Mouse (Mus musculus) layer of hippocampus, postnatal 25 days (tissue): ENCODE data around the gene Gm28635. TPM values are rescaled to one million over a fixed set of nuclear protein-coding genes. Genes with fewer than 3 reads are reported as not detected.

ENCODE experiments used
- DNase-seq, 2 experiments: peaks; one replicate each; pipeline ENCODE4 v3.0.0; 2022; ENCODE audit warnings: mixed read lengths in 2 of 2, low spot score in 1 of 2; ENCODE audit errors: extremely low spot score in 1 of 2
- total RNA-seq, 2 experiments: library from RNA; stranded (reverse); gene quantifications; 2 replicates each; pipeline ENCODE4 v1.2.3; 2021

Gm28635 gene
- total RNA-seq, 2 experiments from 2014 or later = 1.1 TPM; not detected in 1

- DNase-seq = no peak
Observed at GRCm38 (mm10) chr2:84640833-84641232, 37.0 kb downstream of the Gm28635 start.

- no peak for DNase-seq
Observed at GRCm38 (mm10) chr2:84638428-84639220, 39.2 kb downstream of the Gm28635 start.

GRCm38 (mm10) chr2:84637452-84638165 lies 40.2 kb downstream of the Gm28635 start:
- DNase-seq = no peak

GRCm38 (mm10) chr2:84636231-84636741 lies 41.6 kb downstream of the Gm28635 start:
- no peak for DNase-seq

- peak; percentile 32 to 60 for DNase-seq
Observed at GRCm38 (mm10) chr2:84635611-84636010, 42.2 kb downstream of the Gm28635 start.

- DNase-seq = no peak
Observed at GRCm38 (mm10) chr2:84634934-84635482, 42.8 kb downstream of the Gm28635 start.

- DNase-seq = no peak
Observed at GRCm38 (mm10) chr2:84634006-84634405, 43.8 kb downstream of the Gm28635 start.

DNA sequence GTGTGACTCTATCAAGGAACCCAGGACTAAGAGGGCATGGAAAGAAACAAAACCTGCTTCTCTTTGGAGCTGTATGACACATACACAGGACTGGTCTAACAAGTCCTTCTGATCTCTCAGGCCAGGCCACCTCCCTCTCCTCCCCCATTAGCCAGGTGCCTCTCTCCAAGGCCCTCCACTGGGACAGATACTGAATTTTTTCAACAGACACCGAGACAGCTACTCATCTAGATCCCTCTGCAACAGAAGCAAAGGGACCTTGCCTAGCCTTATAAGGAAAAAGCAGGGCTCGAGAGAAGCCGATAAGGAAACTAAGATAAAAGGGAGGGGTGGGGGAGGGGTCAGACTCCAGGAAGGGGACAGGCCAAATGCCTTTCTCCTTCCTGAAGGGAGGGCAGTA lies 44.8 kb downstream of the Gm28635 start:
- DNase-seq = no peak

DNA sequence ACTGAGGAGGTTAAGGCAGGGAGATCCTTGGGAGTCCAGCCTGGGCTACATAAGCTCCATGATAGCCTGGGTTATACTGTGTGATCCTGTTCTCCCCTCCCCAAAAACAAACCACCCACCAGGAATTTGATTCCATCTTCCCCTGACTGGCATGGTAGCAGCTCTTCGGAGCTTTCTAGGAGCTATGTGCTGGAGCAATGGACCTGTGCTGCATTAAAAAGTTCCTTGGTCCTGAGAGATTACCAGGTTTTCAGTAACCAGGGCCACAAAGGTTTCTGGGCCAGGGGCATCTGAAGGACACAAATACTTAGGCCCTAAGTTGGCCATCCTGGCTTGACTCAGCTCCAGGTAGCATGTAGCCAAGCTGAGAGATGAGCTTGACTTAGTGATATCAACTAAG lies 45.8 kb downstream of the Gm28635 start:
- no peak for DNase-seq

DNA sequence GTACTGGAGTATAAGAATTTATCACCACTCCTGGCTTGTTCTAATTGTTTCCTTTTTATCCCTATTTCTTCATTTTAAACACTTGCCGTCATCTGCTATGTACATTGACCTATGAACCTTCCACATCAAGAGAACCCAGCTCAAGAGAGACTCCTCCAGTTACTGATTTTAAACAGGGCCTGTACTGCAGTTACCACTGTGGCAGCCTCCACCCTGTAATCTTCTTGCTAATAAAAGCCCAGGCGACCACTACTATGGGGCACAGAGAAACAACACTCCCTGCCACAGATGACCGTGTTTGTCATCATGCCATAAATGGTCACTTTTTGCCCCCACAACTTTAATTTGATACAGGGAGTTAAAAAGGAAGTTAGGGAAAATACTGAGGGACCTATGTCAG lies 50.8 kb downstream of the Gm28635 start:
- DNase-seq = no peak

GRCm38 (mm10) chr2:84626366-84626975 lies 51.4 kb downstream of the Gm28635 start:
- no peak for DNase-seq

- no peak for DNase-seq
Observed at GRCm38 (mm10) chr2:84624201-84624600, 53.6 kb downstream of the Gm28635 start.

GRCm38 (mm10) chr2:84623428-84624119 lies 54.3 kb downstream of the Gm28635 start:
- DNase-seq = no peak

DNA sequence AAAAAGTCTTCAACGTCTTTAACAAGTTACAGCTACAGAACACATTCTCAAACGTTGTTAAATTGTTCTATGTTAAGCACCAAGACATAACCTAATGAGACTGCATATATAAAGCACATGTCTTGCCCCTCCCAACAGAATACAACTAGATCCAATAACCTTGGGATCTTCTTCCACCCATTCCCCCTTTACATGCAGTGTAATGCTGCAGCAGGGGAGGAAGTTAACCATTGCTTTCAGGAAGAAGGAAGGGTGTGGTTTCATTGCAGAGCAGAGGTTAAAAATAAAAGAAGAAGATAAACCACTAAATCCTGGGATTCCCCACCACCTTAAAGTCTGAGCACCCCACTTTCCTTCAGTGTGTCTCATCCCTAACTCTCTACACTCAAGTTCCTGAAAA lies 55.2 kb downstream of the Gm28635 start:
- no peak for DNase-seq

DNA sequence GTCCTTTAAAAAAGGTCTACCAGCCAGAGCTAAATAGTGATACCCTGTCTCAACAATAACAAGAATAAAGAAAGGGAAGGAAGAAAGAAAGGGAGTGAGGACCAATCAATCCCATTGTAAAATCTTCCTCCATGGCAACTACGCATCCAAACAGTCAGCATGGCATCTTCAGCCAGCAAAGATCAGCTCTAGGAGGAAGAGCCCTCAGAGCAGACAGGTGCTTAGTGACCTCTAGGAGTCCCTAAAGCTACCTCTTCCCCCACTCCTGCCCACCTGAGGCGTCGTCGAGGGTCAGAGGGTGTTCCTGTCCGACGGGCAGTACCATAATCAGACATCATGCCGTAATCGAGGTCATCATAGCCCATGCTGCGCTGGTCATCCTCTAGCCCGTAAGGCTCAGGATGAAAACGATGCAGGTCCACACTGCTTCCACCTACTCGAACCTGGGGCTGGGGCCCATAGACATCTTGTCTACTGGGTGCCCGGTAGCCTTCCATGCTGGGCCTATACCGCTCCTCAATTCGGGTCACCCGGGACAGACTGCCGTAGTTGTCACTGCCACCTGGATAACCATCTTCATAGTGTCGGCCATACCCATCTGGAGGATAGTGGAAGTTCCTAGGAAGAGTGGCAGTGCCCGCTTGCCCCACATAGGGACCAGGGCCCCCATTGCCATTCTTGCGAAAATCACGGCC lies 58.0 kb downstream of the Gm28635 start:
- DNase-seq = no peak

DNA sequence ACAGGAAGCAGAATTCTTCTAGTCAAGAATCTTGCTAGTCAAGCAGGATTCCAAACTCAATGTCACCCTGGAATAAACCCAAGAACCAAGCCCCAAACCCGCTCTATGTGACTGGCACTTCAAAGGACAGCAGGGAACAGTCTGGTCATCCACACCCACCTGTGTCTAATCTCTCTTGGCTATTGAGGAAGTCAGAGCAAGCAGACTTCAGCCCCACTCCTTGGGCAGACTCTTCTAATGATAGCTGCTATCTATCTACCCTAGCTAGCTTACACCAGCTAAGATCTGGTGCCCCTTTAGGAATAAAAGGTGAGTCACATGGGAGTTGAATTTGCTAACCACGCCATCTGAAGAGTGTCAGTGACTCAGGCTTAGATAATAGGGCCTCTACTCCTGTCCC lies 58.9 kb downstream of the Gm28635 start:
- DNase-seq = no peak

- peak in 1 of 2 experiments; percentile 17 for DNase-seq
Observed at GRCm38 (mm10) chr2:84617637-84618515, 60.0 kb downstream of the Gm28635 start.

- no peak for DNase-seq
Observed at GRCm38 (mm10) chr2:84612764-84613163, 65.1 kb downstream of the Gm28635 start.

- DNase-seq = no peak
Observed at GRCm38 (mm10) chr2:84607842-84608241, 70.0 kb downstream of the Gm28635 start.
